Mouse (Mus musculus) hindbrain, embryonic 15.5 days (tissue): ENCODE results near the gene Rcc2. TPM values are rescaled to one million over a fixed set of nuclear protein-coding genes. Genes with fewer than 3 reads are reported as not detected.

Experiments
- ATAC-seq: fragments of 200-750 bp; cut with Nextera tagmentation; 2 replicates; pipeline ENCODE4 v1.8.0; 2017; ENCODE audit warnings: low read depth, moderate number of reproducible peaks, moderate TSS enrichment; ENCODE audit not compliant: low FRiP score
- H3K27ac ChIP-seq: fragments of 300-500 bp; sonication (generic); replicated peaks from 2 replicates; pipeline ENCODE4 v1.5.1; 2015; ENCODE audit warnings: mild to moderate bottlenecking, inconsistent platforms
- H3K27me3 ChIP-seq: fragments of 300-500 bp; sonication (generic); 2 replicates; pipeline ENCODE4 v1.6.1; 2015; ENCODE audit warnings: control low read depth, inconsistent platforms
- H3K36me3 ChIP-seq: fragments of 300-500 bp; sonication (generic); 2 replicates; pipeline ENCODE4 v1.6.1; 2015; ENCODE audit warnings: control low read depth, inconsistent platforms
- H3K4me1 ChIP-seq: fragments of 300-500 bp; sonication (generic); replicated peaks from 2 replicates; pipeline ENCODE4 v1.6.1; 2015; ENCODE audit warnings: control low read depth, inconsistent platforms
- H3K4me2 ChIP-seq: fragments of 300-500 bp; sonication (generic); 2 replicates; pipeline ENCODE4 v1.6.1; 2015; ENCODE audit warnings: moderate library complexity, mild to moderate bottlenecking, inconsistent platforms
- H3K4me3 ChIP-seq: fragments of 300-500 bp; sonication (generic); 2 replicates; pipeline ENCODE4 v1.5.1; 2015; ENCODE audit warnings: mild to moderate bottlenecking, inconsistent platforms
- H3K9ac ChIP-seq: fragments of 300-500 bp; sonication (generic); 2 replicates; pipeline ENCODE4 v1.6.1; 2015; ENCODE audit warnings: inconsistent platforms
- H3K9me3 ChIP-seq: fragments of 300-500 bp; sonication (generic); 2 replicates; pipeline ENCODE4 v1.6.1; 2016; ENCODE audit warnings: control low read depth, inconsistent platforms
- whole genome bisulfite sequencing: fragments of 180-500 bp; shearing (Covaris S2); methylation state at CpG from one replicate; pipeline ENCODE4 v1.1.7; 2015; 5-methylcytosine and 5-hydroxymethylcytosine counted together
- polyA plus RNA-seq: library from polyadenylated mRNA; unstranded; fragments of >200 nt; fragmentation: Nextera tagmentation; extraction: Ambion mirVana; gene quantifications from 2 replicates; pipeline ENCODE4 v1.2.1, GENCODE M21; 2015

Gene Rcc2
- polyA plus RNA-seq, result 25.0 and 28.8 TPM in 2 replicates

DNA sequence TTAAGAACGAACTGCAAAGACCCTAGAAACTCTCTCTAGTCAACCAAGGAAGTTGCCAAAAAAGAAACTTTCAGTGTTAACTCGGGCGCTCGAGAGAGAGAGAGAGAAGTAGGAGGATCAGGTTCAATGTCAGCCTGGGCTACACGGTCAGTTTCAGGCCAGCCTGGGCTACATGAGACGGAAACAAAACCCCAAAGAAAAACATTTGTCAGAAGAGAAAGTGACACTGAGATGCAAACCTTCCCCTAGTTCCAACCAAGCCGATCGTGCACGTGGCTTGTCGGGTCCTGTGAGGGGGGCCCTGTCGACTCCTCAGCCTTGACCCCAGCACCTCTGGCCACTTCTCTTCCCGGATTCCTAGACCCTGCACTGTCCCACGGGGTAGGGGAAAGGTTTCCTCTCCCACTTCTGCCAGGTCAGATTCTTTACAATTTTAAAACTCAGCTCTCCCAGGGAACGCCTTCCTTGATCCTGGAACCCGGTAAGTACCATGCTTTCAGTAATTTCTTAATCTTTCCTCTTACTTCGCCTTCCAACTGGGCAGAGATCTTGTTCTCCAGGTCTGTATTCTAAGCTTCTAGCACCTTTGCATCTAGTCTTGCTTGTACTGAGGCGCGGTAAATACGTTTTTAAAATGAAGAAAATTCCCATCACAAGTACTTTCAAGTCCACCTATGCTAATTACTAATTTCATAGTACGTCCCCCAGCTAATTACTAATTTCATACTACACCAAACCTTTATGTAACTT is at the start of gene Rcc2:
TSS of gene Rcc2 (plus strand) at position 273 of the 750 bp plus-strand sequence.
- no peaks in the 10 kb centered on the region for H3K9me3 ChIP-seq
- no peaks in the 10 kb centered on the region for H3K36me3 ChIP-seq
- WGBS, result 6% methylated on average over 20 of the region's 20 CpGs
- H3K4me1 ChIP-seq, result peaks cover 43% of the 10 kb centered on the region
- H3K27me3 ChIP-seq, result peaks cover 15% of the 10 kb centered on the region
- peak within 1 kb of the TSS; percentile 88 for H3K27ac ChIP-seq
- no peak for ATAC-seq
- H3K4me2 ChIP-seq, result peak within 1 kb of the TSS; percentile 94
- peak within 1 kb of the TSS; percentile 78 for H3K9ac ChIP-seq
- peak within 1 kb of the TSS; percentile 74 for H3K4me3 ChIP-seq

DNA sequence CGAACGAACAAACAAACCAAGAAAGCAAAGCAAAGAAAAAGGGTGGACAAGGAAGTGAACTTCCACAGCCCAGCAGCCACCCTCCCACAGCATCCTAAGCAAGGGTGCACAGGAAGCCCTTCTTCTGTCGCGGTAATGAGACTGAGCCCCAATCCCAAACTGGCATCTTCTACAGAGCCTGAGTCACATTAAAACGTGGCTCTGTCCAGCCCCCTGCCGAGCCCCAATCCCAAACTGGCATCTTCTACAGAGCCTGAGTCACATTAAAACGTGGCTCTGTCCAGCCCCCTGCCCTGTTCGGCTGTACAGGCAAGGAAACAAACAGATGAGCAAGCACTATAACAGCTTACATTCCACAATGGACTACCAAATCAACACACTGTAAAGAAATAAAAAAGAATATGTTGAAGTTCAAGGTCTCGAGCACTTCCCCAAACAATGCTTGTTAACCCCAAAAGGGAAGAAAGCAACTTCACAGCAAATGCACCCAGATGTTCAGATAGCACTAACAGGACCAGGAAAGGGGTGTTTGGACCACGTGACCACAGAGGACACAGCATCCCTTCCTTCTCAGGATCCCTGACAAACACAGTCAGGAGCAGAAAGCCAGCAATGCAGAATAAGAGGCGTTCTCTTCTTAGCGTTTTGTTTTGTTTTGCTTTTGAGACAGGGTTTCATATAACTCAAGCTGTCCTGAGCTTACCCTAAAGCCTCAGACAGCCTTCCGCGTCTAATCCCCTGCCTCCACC is 46.3 kb upstream of the Rcc2 start:
- H3K9ac ChIP-seq, result no peak overlapping the region
- H3K36me3 ChIP-seq, result no peaks in the 10 kb centered on the region
- H3K4me3 ChIP-seq, result no peak overlapping the region
- peaks cover 34% of the 10 kb centered on the region for H3K4me1 ChIP-seq
- no peak overlapping the region for H3K4me2 ChIP-seq
- H3K9me3 ChIP-seq, result no peaks in the 10 kb centered on the region
- WGBS, result 58% methylated on average over 14 of the region's 14 CpGs
- no peaks in the 10 kb centered on the region for H3K27me3 ChIP-seq
- H3K27ac ChIP-seq, result no peak overlapping the region
- no peak for ATAC-seq

DNA sequence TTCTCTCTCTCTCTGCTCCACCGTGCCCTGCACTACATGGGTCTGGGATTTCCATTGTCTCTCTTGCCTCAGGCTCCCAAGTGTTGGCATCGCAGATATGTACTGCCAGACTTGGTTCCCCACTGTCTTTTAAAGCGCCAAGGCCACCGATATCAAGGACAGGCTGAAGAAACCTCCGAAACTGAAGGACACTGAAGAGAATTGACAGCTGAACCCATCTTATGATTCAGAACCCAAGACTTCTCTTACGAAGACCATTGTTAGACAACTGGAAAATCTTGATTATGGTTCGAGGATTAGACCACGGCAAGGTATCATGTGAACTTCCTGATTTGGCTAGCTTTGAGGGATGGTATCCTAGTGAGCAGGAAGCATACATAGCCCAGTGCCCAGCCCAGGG is 45.5 kb upstream of the Rcc2 start:
- Histone ChIP-seq H3K4me2 (no peak overlapping the region), H3K36me3 (no peaks in the 10 kb centered on the region), H3K4me3 (no peak overlapping the region), H3K9ac (no peak overlapping the region), H3K27ac (no peak overlapping the region), H3K9me3 (no peaks in the 10 kb centered on the region), H3K27me3 (no peaks in the 10 kb centered on the region), H3K4me1 (peaks cover 27% of the 10 kb centered on the region)
- ATAC-seq, result no peak
- 66% methylated on average over 8 of the region's 8 CpGs for WGBS

DNA sequence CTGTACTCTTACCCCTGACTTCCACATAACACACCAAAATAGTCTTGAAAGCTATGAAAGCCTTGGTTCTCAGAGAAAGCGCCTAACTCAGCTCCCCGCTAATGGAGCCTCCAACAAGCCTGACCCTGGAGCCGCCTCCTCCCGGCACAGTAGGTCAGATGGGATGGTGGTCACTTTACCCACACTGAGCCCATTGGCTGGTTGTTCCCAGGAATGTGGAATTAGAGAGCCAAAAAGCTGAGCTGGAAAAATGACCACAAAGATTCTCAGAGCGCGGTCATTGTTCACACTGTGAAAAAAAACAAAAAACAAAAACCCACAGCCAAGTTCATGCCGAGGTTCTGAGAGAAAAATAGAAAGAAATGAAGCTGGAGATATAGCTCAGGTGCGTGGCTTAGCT is 43.8 kb upstream of the Rcc2 start:
- H3K36me3 ChIP-seq, result no peaks in the 10 kb centered on the region
- no peak for ATAC-seq
- 62% methylated on average over 8 of the region's 8 CpGs for WGBS

DNA sequence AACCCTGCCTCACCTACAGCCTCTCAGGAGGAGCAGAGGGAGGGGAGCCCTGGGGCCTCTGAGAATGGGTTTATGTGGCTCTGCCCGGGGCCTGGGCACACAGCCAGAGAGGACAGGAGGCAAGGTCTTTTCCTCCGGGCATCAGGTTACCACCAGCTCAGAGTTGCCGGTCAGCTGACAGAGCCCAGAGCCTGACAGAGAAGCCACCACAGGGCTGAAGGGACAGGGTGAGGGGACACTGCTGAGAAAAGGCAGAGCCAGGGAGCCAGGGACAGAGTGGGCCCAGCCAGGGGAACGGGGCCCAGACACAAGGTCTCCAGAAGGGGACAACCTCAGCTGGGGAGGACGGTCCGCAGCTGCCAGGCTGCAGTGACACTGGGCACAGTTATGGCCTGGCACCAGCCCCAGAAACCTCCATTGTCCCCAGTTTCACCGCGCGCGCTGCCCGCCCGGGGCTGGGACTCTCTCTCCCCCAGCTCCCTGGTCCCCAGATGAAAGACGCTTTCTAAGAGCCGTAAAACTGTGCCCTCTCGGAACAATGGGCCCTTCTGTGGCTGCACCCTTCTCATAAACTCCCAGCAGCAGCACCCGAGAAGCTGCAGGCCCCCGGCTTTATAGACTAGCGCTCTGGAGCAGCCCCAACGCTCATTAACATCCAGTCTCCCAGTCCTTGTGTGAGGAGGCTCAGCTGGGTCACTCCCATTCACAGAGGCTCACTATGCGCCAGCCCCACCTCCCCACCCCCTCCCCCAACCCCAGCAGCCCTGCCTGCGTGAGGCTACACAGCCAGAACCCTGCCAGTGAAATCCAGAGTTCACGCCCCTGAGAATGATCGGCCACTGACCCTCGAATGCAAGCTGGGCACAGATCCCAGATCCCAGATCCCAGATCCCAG is 42.4 kb upstream of the Rcc2 start:
- H3K4me1 ChIP-seq, result peaks cover 25% of the 10 kb centered on the region
- no peaks in the 10 kb centered on the region for H3K27me3 ChIP-seq
- peak; percentile 91 for ATAC-seq
- no peaks in the 10 kb centered on the region for H3K9me3 ChIP-seq
- H3K36me3 ChIP-seq, result no peaks in the 10 kb centered on the region
- WGBS, result 6% methylated on average over 24 of the region's 24 CpGs
- no peak overlapping the region for H3K9ac ChIP-seq
- peak overlapping the region; percentile 86 for H3K27ac ChIP-seq
- H3K4me2 ChIP-seq, result peak overlapping the region; percentile 34
- H3K4me3 ChIP-seq, result no peak overlapping the region

More for the DNA sequence above, 43.8 kb upstream of the Rcc2 start:
- H3K4me2 ChIP-seq, result no peak overlapping the region
- no peak overlapping the region for H3K9ac ChIP-seq
- H3K4me3 ChIP-seq, result no peak overlapping the region
- H3K27me3 ChIP-seq, result no peaks in the 10 kb centered on the region
- 0 out of 2 replicates have a peak overlapping the region, but pooled peaks have one; percentile 86 for H3K27ac ChIP-seq
- peaks cover 25% of the 10 kb centered on the region for H3K4me1 ChIP-seq
- no peaks in the 10 kb centered on the region for H3K9me3 ChIP-seq

DNA sequence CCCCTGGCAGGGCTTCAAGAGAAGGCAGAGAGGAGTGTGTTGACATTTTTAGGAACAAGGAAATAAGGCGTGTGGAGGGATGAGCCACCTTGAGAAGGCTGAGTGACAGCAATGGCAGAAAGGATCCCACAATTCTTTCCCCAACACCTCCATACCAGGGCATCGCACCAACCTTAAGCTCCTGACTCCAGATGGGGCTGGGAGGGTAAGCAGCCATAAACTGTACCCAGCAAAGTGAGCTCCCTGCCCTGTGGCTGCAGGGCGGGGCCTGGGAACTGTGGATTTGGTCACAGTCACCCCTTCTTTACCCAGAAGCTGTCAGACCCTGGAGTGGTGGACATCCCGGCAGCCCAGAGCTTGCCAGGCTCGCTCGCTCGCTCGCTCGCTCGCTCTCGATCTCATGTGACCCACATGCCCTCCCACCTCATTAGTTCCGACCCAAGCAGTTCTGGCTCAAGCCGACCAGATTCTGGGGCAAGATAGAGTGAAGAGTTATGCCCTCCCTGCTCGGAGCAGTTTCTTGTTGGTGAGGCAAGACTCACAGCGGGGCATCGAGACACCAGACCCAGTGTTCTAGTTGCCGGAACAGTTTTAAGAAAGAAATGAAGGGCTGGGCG is 38.8 kb upstream of the Rcc2 start:
- no peak overlapping the region for H3K4me3 ChIP-seq
- H3K4me1 ChIP-seq, result peaks cover 21% of the 10 kb centered on the region
- H3K9me3 ChIP-seq, result no peaks in the 10 kb centered on the region
- 78% methylated on average over 18 of the region's 18 CpGs for WGBS
- no peak for ATAC-seq
- H3K36me3 ChIP-seq, result no peaks in the 10 kb centered on the region
- H3K27me3 ChIP-seq, result no peaks in the 10 kb centered on the region
- H3K4me2 ChIP-seq, result no peak overlapping the region
- no peak overlapping the region for H3K27ac ChIP-seq
- H3K9ac ChIP-seq, result no peak overlapping the region

DNA sequence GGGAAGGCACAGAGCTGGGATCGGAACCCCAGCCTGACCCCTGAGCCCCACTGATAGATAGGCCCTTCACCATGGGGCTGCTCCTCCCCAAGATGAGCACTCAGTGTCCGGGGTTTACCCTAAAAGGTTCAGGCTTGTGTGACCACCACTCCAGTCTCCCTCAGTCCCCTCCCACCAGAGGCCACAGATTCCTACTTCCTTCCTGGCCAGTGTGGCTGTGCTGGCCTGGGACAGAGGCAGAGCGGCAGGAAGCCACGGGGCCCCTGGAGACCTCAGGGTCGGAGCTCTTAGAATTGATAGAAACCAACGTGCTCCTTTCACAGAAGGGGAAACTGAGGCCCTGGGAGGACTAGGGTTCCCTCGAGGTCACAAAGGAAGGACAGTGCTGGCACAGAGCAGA is 37.9 kb upstream of the Rcc2 start:
- 42% methylated on average over 7 of the region's 7 CpGs for WGBS
- Histone ChIP-seq H3K9me3 (no peaks in the 10 kb centered on the region), H3K27me3 (no peaks in the 10 kb centered on the region), H3K9ac (no peak overlapping the region), H3K4me3 (no peak overlapping the region), H3K4me2 (no peak overlapping the region), H3K4me1 (peaks cover 16% of the 10 kb centered on the region), H3K36me3 (no peaks in the 10 kb centered on the region), H3K27ac (no peak overlapping the region)
- ATAC-seq, result no peak

DNA sequence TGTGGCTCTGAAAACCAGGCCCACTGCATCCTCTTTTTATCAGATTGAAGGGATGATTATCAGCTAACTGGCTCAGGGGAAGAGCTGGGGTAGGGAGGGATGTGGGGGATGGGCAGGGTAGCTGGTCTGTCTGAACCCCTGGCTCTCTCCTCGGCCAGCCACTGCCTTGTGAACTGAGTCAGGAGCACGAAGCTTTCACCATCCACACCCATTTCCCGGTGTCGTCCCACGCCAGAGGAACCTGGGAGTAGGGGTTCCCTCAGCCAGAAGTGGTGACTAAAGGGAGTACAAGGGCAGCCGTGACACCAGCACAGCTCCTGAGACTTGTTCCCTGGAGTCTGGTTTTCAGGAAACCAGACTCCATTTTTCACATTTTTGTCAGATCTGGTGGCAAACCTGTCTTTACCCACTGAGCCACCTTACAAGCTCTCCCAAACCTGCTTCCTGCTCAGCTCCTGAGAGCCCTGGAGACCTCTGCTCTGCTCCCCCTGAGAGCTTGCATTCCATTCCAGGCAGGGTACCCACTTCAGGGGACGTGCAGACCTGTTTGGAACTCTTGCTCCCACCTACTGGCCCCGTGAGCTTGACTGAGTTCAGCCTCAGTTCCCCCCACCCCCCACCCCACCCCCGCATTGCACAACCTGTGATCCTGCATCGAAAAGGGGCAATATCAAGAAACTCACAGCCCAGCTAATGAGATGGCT is 37.3 kb upstream of the Rcc2 start:
- no peak overlapping the region for H3K27ac ChIP-seq
- H3K9ac ChIP-seq, result no peak overlapping the region
- WGBS, result 36% methylated on average over 10 of the region's 10 CpGs
- H3K4me3 ChIP-seq, result no peak overlapping the region
- H3K27me3 ChIP-seq, result no peaks in the 10 kb centered on the region
- H3K9me3 ChIP-seq, result no peaks in the 10 kb centered on the region
- ATAC-seq, result no peak
- no peak overlapping the region for H3K4me2 ChIP-seq
- peaks cover 10% of the 10 kb centered on the region for H3K4me1 ChIP-seq
- no peaks in the 10 kb centered on the region for H3K36me3 ChIP-seq

DNA sequence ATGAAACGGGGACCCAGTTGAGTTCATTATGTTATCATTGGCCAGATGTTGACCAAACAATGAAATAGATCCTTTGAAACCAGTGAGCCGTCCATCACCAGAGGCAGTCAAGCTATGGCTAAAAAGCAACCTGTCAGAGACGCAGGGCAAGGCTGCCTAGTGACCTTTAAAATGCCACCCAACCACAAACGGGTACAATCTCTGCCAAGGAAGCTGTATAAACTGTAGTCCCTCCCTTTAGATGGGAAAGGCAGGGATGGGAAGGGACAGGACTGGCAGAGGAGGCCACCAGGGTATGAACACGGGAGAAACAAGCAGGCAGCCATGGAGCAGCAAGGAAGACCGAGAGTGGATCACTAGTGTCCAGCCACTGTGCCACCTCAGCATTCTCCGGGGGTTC is 35.3 kb upstream of the Rcc2 start:
- ATAC-seq, result no peak
- H3K4me2 ChIP-seq, result no peak overlapping the region
- no peak overlapping the region for H3K4me3 ChIP-seq
- WGBS, result 69% methylated on average over 7 of the region's 7 CpGs
- H3K27ac ChIP-seq, result no peak overlapping the region
- no peaks in the 10 kb centered on the region for H3K4me1 ChIP-seq
- no peaks in the 10 kb centered on the region for H3K9me3 ChIP-seq
- H3K36me3 ChIP-seq, result no peaks in the 10 kb centered on the region
- H3K27me3 ChIP-seq, result no peaks in the 10 kb centered on the region
- H3K9ac ChIP-seq, result no peak overlapping the region

DNA sequence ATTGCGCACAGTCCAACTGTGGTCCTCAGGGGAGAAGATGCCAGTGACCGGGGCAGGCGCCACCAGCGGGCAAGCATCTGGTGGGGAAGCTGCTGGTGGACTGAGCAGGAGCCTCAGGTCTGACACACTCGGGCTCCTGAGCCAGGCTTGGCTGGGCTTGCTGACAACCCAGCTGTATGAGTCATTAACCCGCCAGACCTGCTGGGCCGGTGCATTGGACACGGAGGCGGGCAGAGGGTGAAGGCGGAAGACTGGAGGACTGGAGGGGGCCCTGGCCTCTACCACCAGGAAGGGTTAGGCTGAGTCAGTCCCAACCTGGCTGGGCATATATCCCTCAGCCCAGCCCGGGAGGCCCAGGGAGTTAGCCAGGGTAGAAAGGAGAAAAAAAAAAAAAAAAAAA is 34.6 kb upstream of the Rcc2 start, which contains the start of gene Arhgef10l:
TSS of gene Arhgef10l (minus strand) at position 253 of the 400 bp plus-strand sequence.
- whole genome bisulfite sequencing, result 69% methylated on average over 11 of the region's 11 CpGs
- H3K4me1 ChIP-seq, result no peaks in the 10 kb centered on the region
- H3K9me3 ChIP-seq, result no peaks in the 10 kb centered on the region
- no peaks in the 10 kb centered on the region for H3K27me3 ChIP-seq
- no peak within 1 kb of the TSS for H3K27ac ChIP-seq
- no peak within 1 kb of the TSS for H3K4me2 ChIP-seq
- no peak within 1 kb of the TSS for H3K9ac ChIP-seq
- H3K4me3 ChIP-seq, result no peak within 1 kb of the TSS
- no peak for ATAC-seq
- H3K36me3 ChIP-seq, result no peaks in the 10 kb centered on the region

DNA sequence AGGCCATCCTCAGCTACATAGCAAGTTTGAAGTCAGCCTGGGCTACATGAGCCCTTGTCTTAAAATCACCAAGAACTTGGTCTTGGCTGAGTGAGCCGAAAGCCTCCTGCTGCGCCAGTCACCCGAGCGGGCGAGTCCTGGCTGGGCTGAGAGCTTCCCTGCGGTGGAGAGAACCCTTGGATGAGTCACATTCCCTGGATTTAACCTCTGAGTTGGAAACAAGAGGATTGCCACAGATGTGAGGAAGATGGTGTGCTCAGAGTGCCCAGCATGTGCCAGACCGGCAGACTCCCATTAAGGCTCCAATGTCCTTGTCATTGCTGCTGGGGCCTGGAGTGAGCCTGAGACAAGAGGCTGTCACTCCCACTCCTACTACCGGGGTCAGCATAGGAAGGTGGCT is 32.5 kb upstream of the Rcc2 start:
- Histone ChIP-seq H3K27me3 (no peaks in the 10 kb centered on the region), H3K4me3 (no peak overlapping the region), H3K36me3 (no peaks in the 10 kb centered on the region), H3K9me3 (no peaks in the 10 kb centered on the region), H3K4me2 (no peak overlapping the region), H3K27ac (no peak overlapping the region), H3K9ac (no peak overlapping the region), H3K4me1 (no peaks in the 10 kb centered on the region)
- no peak for ATAC-seq
- 90% methylated on average over 8 of the region's 8 CpGs for WGBS
